Mouse (Mus musculus) thymus, adult 2 months (tissue): ENCODE measurements at regions not wholly inside any gene's neighbourhood (a gene's known extent, or its start where the extent isn't known, plus 50 kb on each side); places are given as distances from the start of the nearest gene placed in this dataset.

Experiments used
- CTCF ChIP-seq: fragments of 200-500 bp; IDR thresholded peaks from 2 replicates; pipeline ENCODE4 v1.5.1; 2012; ENCODE audit warnings: mild to moderate bottlenecking, control low read depth, low read length, moderate library complexity, borderline replicate concordance; ENCODE audit not compliant: control insufficient read depth, poor library complexity, insufficient read depth; ENCODE audit errors: extremely low read depth
- POLR2A ChIP-seq: fragments of 200-500 bp; IDR thresholded peaks from 2 replicates; pipeline ENCODE4 v1.6.1; 2012; ENCODE audit warnings: mild to moderate bottlenecking, low read length, control low read depth, moderate library complexity; ENCODE audit not compliant: control insufficient read depth, poor library complexity, insufficient read depth; ENCODE audit errors: extremely low read depth

GRCm38 (mm10) chr7:76170481-76170880 is 59.2 kb upstream of the Agbl1 start:
- no peak for TF ChIP-seq POLR2A
- TF ChIP-seq CTCF, result no peak
